Mouse (Mus musculus): ENCODE measurements around the gene Tmem109.

Tmem109 gene

GRCm38 (mm10) chr19:10841721-10842626, 39.8 kb downstream of the Tmem109 start:
- ATAC-seq (ENCODE audit: low TSS enrichment): no peak

DNA sequence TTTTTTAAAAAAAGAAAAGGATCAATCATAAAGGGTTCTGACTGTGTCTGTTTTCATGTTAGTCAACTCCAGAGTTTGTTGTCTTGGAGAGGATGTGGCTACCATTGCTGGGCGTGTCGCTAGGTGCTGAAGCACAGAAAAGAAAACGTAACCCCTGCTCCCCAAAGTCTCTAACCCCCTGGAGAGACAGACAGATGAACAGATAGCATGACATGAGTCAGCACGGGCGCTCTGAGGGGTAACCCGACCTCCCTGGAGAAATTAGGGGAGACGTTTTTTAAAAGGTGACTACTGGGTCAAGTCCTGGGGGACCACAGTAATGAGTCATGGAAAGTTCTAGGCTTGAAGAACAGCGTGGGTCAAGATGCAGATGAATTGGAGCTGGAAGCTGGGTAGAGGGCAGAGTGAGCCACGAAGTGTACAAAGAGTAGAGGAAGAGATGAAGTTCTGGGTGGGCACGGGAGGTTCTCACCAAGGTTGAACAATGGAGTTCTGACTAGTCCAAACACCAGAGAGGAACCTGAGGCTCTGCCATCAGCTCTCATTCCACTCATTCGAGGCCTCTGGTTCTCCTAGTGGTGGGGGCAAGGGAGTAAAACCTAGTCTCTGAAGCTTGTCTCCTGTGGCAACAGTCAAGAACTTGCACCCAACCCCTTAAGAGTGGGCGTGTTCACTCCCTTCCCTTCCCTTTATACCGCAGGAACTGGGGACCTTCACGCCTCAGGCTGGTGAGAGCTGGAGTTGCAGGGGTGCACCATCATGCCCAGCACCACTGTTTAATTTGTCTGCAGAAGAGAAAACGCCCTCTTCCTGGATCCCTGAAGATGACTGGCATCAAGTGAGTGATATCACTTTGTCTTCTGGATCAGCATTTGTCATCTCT, 42.5 kb downstream of the Tmem109 start, which contains the start of gene Slc15a3:
Gene Slc15a3, plus strand, starts transcription at position 718 of the 883 bp plus-strand sequence.
- ATAC-seq (ENCODE audit: low TSS enrichment): no peak

DNA sequence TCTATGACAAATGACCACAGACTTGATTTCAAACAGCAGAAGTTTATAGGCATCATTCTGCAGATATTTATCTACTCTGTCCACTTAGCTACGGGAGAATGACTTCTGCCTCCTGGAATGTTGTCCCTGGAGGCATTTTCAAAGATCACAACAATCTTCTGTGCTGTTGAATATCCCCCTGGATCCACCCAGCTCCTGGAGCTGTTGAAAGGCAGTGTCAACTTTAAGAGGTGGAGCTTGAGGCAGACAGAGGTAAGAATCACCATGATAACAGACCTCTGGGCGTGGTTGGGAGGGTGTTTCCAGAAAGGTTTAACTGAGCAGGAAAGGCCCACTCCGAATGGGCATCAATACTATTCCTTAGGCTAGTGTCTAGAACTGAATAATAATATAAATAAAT, 46.1 kb downstream of the Tmem109 start:
- ATAC-seq (ENCODE audit: low TSS enrichment): no peak

- no peak for ATAC-seq (ENCODE audit: low TSS enrichment)
Measured at GRCm38 (mm10) chr19:10833611-10834010, 48.2 kb downstream of the Tmem109 start.

DNA sequence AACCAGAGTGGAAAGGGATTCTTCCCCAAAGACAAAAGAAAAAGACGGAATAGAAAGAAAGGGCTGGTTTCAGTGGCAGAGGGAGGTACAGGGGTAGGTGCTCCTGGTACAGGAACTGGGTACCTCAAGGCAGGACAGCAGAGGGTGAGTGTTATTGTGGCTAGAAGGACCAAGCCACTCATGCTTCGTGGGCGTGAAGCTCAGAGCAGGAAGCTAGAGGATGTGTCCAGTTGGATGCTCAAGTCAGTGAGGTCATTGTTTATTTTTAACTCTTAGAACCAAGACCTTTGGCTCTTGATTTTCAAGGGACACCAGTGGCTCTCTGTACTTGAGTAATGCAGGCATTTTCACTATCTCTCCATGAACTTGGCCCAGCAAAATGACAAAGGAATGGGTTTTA, 49.8 kb downstream of the Tmem109 start:
- no peak for ATAC-seq (ENCODE audit: low TSS enrichment)

- ATAC-seq (ENCODE audit: low TSS enrichment): peak; percentile 69; the same call in 1 of the 2 replicates
Measured at GRCm38 (mm10) chr19:10831424-10831823, 50.4 kb downstream of the Tmem109 start.

DNA sequence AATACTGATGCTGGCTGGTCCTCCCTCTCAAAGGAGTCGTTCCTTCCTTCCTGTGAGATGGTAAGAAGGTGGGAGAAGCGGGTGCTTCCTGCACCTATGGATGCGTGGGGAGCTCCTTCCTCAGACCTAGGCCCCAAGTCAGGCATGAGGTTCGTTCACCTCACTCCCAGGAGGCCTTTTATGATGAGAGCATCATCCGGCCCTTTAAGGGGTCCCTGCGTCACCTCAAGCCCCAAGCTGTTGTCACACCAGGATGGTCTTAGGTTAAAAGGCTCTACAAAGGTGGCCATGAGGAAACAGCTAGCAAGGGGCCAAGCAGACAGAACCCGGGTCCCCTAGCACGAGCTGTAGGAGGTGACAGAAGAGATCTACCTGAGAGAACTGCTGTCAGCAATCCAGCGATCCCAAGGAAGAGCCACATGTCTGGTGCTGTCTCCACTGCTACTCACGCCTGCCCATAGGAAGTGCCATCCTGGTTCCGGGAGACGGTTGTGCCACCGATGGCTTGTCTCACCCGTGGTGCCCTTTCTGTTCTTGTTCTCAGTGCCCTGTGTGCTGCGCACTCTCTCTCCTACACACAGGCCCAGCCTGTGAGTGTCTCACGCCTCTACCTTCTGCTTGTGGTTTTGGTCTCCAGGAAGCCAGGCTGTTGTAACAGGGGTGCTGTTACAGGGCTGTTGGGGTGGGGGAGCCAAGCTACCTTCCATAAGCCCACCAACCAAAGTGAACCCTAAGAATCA, 52.2 kb downstream of the Tmem109 start, which contains the start of gene Cd6:
Gene Cd6, minus strand, starts transcription at position 623 of the 740 bp plus-strand sequence.
- ATAC-seq (ENCODE audit: low TSS enrichment): no peak

- ATAC-seq (ENCODE audit: low TSS enrichment): no peak
Measured at GRCm38 (mm10) chr19:10828321-10828720, 53.5 kb downstream of the Tmem109 start.

DNA sequence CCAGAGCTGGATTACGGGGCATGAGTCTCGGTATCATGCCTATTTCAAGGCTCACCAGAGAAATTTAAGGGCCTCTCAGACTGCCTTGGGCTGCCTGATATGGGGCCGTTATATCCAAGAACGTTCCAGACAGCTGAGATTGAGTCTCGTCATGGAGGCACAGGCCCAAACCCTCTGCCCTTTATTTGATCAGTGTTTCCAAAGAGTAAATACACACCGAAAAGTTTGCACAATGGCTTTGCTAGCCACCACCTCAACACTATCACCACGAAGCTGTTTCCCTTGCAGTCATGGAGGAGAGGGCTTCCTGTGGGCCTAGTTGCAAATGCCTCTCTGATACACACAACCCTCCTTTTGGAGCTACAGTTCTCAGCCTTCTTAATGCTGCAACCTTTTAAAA, 57.7 kb downstream of the Tmem109 start:
- no peak for ATAC-seq (ENCODE audit: low TSS enrichment)

- ATAC-seq (ENCODE audit: low TSS enrichment): no peak
Measured at GRCm38 (mm10) chr19:10822534-10822933, 59.3 kb downstream of the Tmem109 start.

GRCm38 (mm10) chr19:10821319-10821718, 60.5 kb downstream of the Tmem109 start:
- no peak for ATAC-seq (ENCODE audit: low TSS enrichment)

All from frontal cortex, adult (tissue).